Mouse (Mus musculus) embryonic facial prominence, embryonic 11.5 days (tissue): Measurements from ENCODE around the gene Hsph1. TPM values are rescaled to one million over a fixed set of nuclear protein-coding genes. Genes with fewer than 3 reads are reported as not detected.

Source experiments
- ATAC-seq: fragments of 200-750 bp; cut with Nextera tagmentation; replicated peaks from 2 replicates; pipeline ENCODE4 v1.8.0; 2017; ENCODE audit warnings: low read depth; ENCODE audit not compliant: insufficient number of reproducible peaks, low FRiP score, low TSS enrichment
- DNase-seq: peaks from one replicate; pipeline ENCODE4 v3.0.0-alpha.2; 2015; ENCODE audit warnings: low spot score
- H3K27ac ChIP-seq: fragments of 300-500 bp; sonication (generic); replicated peaks from 2 replicates; pipeline ENCODE4 v1.5.1; 2014; ENCODE audit warnings: mild to moderate bottlenecking, low read depth, low read length, control low read depth
- H3K27me3 ChIP-seq: fragments of 300-500 bp; sonication (generic); 2 replicates; pipeline ENCODE4 v1.6.1; 2014; ENCODE audit warnings: mild to moderate bottlenecking, low read length, moderate library complexity, mixed read lengths; ENCODE audit not compliant: control insufficient read depth, insufficient read depth
- H3K36me3 ChIP-seq: fragments of 300-500 bp; sonication (generic); replicated peaks from 2 replicates; pipeline ENCODE4 v1.6.1; 2014; ENCODE audit warnings: low read depth, mild to moderate bottlenecking, low read length, moderate library complexity, mixed read lengths; ENCODE audit not compliant: control insufficient read depth, insufficient read depth
- H3K4me1 ChIP-seq: fragments of 300-500 bp; sonication (generic); 2 replicates; pipeline ENCODE4 v1.6.1; 2014; ENCODE audit warnings: low read length, mixed read lengths; ENCODE audit not compliant: control insufficient read depth, insufficient read depth
- H3K4me2 ChIP-seq: fragments of 300-500 bp; sonication (generic); 2 replicates; pipeline ENCODE4 v1.6.1; 2014; ENCODE audit warnings: low read depth, mild to moderate bottlenecking, control low read depth, low read length, moderate library complexity
- H3K4me3 ChIP-seq: fragments of 300-500 bp; sonication (generic); 2 replicates; pipeline ENCODE4 v1.5.1; 2014; ENCODE audit warnings: low read depth, low read length, control low read depth
- H3K9ac ChIP-seq: fragments of 300-500 bp; sonication (generic); replicated peaks from 2 replicates; pipeline ENCODE4 v1.6.1; 2014; ENCODE audit warnings: mild to moderate bottlenecking, control low read depth, low read length
- H3K9me3 ChIP-seq: fragments of 300-500 bp; sonication (generic); replicated peaks from 2 replicates; pipeline ENCODE4 v1.6.1; 2016; ENCODE audit warnings: mild to moderate bottlenecking, low read length, inconsistent platforms, mixed read lengths; ENCODE audit not compliant: control insufficient read depth
- WGBS: fragments of 180-500 bp; shearing (Covaris S2); extraction: QIAGEN DNeasy Blood & Tissue Kit; methylation state at CpG from one replicate; pipeline ENCODE4 v1.1.7; 2014; 5-methylcytosine and 5-hydroxymethylcytosine counted together
- polyA plus RNA-seq: library from polyadenylated mRNA; unstranded; fragments of >200 nt; fragmentation: Nextera tagmentation; extraction: Ambion mirVana; gene quantifications from 2 replicates; pipeline ENCODE4 v1.2.1, GENCODE M21; 2014

Gene Hsph1
- polyA plus RNA-seq, 1 experiment from 2014 or later, result 131 TPM

GRCm38 (mm10) chr5:149601996-149602395 lies 34.2 kb downstream of the Hsph1 start:
- H3K4me3 ChIP-seq, result no peak overlapping the region
- no peaks in the 10 kb centered on the region for H3K27me3 ChIP-seq
- H3K36me3 ChIP-seq, result no peaks in the 10 kb centered on the region
- no peaks in the 10 kb centered on the region for H3K9me3 ChIP-seq
- no peaks in the 10 kb centered on the region for H3K4me1 ChIP-seq
- no peak overlapping the region for H3K9ac ChIP-seq
- no peak overlapping the region for H3K4me2 ChIP-seq
- DNase-seq (no peak), ATAC-seq (no peak)
- H3K27ac ChIP-seq, result no peak overlapping the region
- 95% methylated on average over 3 of the region's 3 CpGs for WGBS

- no peak overlapping the region for H3K4me3 ChIP-seq
- H3K9me3 ChIP-seq, result no peaks in the 10 kb centered on the region
- DNase-seq, result no peak
- peak; percentile 76 for ATAC-seq
- WGBS, result 55% methylated on average over 18 of the region's 18 CpGs
- no peak overlapping the region for H3K27ac ChIP-seq
- H3K27me3 ChIP-seq, result no peaks in the 10 kb centered on the region
- no peak overlapping the region for H3K9ac ChIP-seq
- H3K4me2 ChIP-seq, result no peak overlapping the region
- no peaks in the 10 kb centered on the region for H3K36me3 ChIP-seq
- H3K4me1 ChIP-seq, result no peaks in the 10 kb centered on the region
These were observed 38.8 kb downstream of the Hsph1 start for GRCm38 (mm10) chr5:149597351-149597750.

DNA sequence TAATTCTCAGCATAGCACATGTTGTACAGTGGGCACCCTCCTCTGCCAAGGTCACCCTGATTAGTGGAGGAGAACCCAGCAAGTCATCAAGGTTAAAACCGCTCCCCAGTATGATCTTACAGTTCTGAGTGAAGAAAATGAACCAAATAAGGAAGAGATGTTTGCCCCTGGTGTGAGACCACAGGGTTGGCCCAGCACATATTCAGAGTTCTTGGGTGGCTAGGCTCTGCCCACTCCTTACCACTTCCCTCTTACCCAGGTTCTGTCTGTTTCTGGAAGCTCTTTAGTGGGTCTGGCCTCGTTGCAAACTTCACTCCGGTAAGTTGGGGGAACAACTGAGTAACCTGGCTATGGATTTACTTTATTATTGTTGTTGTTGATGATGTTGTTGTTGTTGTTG lies 42.0 kb downstream of the Hsph1 start:
- no peaks in the 10 kb centered on the region for H3K36me3 ChIP-seq
- H3K27ac ChIP-seq, result no peak overlapping the region
- DNase-seq (no peak), ATAC-seq (no peak)
- H3K4me2 ChIP-seq, result no peak overlapping the region
- no peak overlapping the region for H3K9ac ChIP-seq
- 96% methylated on average over 3 of the region's 3 CpGs for WGBS
- no peak overlapping the region for H3K4me3 ChIP-seq
- H3K9me3 ChIP-seq, result no peaks in the 10 kb centered on the region
- no peaks in the 10 kb centered on the region for H3K4me1 ChIP-seq
- H3K27me3 ChIP-seq, result no peaks in the 10 kb centered on the region

GRCm38 (mm10) chr5:149589932-149590331 lies 46.2 kb downstream of the Hsph1 start:
- Histone ChIP-seq H3K4me3 (no peak overlapping the region), H3K36me3 (no peaks in the 10 kb centered on the region), H3K9me3 (no peaks in the 10 kb centered on the region), H3K27ac (no peak overlapping the region), H3K27me3 (no peaks in the 10 kb centered on the region), H3K4me2 (no peak overlapping the region), H3K9ac (no peak overlapping the region), H3K4me1 (no peaks in the 10 kb centered on the region)
- DNase-seq, result no peak
- 61% methylated on average over 3 of the region's 3 CpGs for WGBS
- ATAC-seq, result no peak

DNA sequence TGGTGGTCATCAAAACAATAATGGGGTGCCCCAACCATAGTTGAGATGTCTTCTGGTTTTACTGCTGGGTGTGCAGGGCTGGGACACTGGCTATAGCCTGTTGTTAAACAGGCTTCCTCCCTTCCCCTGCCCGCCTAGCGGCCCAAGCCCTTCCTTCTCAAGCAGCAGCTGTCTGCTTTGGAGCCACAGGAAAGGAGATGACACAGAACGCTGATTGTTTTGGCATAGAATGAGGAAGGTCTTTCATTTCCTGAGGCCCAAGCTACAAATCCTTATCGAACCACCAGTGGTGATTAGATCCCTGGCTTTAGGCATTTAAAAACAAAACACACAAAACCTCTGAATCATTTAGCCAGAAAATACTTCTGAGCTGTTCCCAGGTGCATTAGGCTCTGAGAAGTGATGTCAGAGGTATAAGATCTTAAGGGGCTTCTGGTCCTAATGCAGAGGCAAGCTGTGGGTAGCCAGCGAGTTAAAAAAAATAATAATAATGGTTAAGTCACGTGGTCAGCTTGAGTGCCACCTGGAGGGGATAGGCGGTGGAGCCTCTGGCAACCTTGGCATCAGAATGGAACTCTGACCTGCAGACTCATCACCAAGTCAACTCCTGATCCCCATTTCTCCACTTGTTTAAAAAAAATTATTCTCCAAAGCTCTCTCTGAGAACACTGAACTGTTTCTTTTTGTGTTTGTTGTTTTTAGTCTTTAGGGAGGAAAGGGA lies 47.2 kb downstream of the Hsph1 start:
- Histone ChIP-seq H3K4me1 (no peaks in the 10 kb centered on the region), H3K4me3 (no peak overlapping the region), H3K27me3 (no peaks in the 10 kb centered on the region), H3K36me3 (no peaks in the 10 kb centered on the region), H3K9ac (no peak overlapping the region), H3K27ac (no peak overlapping the region), H3K9me3 (no peaks in the 10 kb centered on the region), H3K4me2 (no peak overlapping the region)
- WGBS, result 38% methylated on average over 7 of the region's 7 CpGs
- ATAC-seq, result no peak
- DNase-seq, result no peak

GRCm38 (mm10) chr5:149587327-149587895 lies 48.8 kb downstream of the Hsph1 start:
- Histone ChIP-seq H3K27me3 (no peaks in the 10 kb centered on the region), H3K27ac (no peak overlapping the region)
- 83% methylated on average over 11 of the region's 11 CpGs for WGBS

DNA sequence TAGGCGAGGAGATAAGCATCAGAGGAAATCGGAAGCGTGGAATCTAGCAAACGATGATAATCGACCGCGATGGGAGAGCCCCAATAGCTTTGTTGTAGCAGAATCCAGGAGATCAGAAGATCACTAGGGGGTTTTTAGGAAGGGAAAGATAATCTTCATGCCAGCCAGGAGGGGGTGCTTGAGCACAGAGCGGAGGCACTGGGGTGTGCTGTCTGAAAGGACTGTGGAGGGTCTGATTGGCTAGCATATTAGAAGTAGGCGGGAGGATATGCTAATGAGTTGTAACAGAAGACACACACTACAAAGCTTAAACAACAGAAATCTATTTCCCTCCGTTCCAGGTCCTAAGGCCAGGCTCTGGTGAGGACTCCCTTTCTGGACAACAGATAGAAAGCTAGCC lies 50.3 kb downstream of the Hsph1 start:
- WGBS, result 57% methylated on average over 10 of the region's 10 CpGs
- peak; percentile 17 for DNase-seq

More at GRCm38 (mm10) chr5:149587327-149587895, 48.8 kb downstream of the Hsph1 start:
- ATAC-seq, result no peak
- no peak overlapping the region for H3K4me3 ChIP-seq
- H3K4me2 ChIP-seq, result no peak overlapping the region
- no peak for DNase-seq
- H3K9me3 ChIP-seq, result no peaks in the 10 kb centered on the region
- H3K9ac ChIP-seq, result no peak overlapping the region
- H3K36me3 ChIP-seq, result no peaks in the 10 kb centered on the region
- H3K4me1 ChIP-seq, result no peaks in the 10 kb centered on the region

DNA sequence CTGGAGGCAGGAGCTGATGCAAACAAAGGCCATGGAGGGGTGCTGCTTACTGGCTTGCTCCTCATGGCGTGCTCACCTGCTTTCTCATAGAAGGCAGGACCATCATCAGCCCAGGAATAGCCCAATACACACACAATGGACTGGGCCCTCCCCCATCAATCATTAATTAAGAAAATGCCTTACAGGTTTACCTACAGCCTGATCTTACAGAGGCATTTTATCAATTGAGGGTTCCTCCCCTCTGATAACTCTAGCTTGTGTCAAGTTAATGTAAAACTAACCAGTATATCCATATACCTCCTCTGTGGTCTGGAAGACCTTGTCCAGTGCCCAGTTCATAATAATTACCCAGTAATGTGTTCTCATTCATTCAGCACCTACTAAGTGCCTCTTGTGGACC lies 50.9 kb downstream of the Hsph1 start:
- Histone ChIP-seq H3K27ac (no peak overlapping the region), H3K4me2 (no peak overlapping the region), H3K4me1 (no peaks in the 10 kb centered on the region), H3K36me3 (no peaks in the 10 kb centered on the region), H3K9me3 (no peaks in the 10 kb centered on the region), H3K27me3 (no peaks in the 10 kb centered on the region), H3K4me3 (no peak overlapping the region), H3K9ac (no peak overlapping the region)
- WGBS, result 69% methylated on average over 1 of the region's 1 CpGs
- no peak for ATAC-seq
- no peak for DNase-seq

More for the DNA sequence above, 50.3 kb downstream of the Hsph1 start:
- H3K9me3 ChIP-seq, result no peaks in the 10 kb centered on the region
- H3K9ac ChIP-seq, result no peak overlapping the region
- H3K4me3 ChIP-seq, result no peak overlapping the region
- no peaks in the 10 kb centered on the region for H3K4me1 ChIP-seq
- H3K4me2 ChIP-seq, result no peak overlapping the region
- no peaks in the 10 kb centered on the region for H3K36me3 ChIP-seq
- no peaks in the 10 kb centered on the region for H3K27me3 ChIP-seq
- ATAC-seq, result no peak
- no peak overlapping the region for H3K27ac ChIP-seq
